Mouse (Mus musculus) large intestine, adult 2 months (tissue): ENCODE measurements around the gene Rbms2. TPM values are rescaled to one million over a fixed set of nuclear protein-coding genes. Genes with fewer than 3 reads are reported as not detected.

Experiments used
- polyA plus RNA-seq: library from polyadenylated mRNA; depleted of rRNA; stranded (reverse); fragments of >200 nt; gene quantifications from 2 replicates; pipeline ENCODE4 v1.2.3, GENCODE M21; 2012; rRNA removed

Rbms2 gene
- polyA plus RNA-seq, 1 experiment, result 33.1 TPM

Other genes starting within 250 kb of the Rbms2 start
- gene Hsd17b6, start 172.7 kb downstream of the Rbms2 start, polyA plus RNA-seq, result 3.7 and 60.7 TPM in 2 replicates
- 6.6 and 8.8 TPM in 2 replicates for gene Prim1, start 165.1 kb downstream of the Rbms2 start, polyA plus RNA-seq
- 170 and 205 TPM in 2 replicates for gene Naca, start 144.7 kb downstream of the Rbms2 start, polyA plus RNA-seq
- gene Ptges3, start 121.3 kb downstream of the Rbms2 start, polyA plus RNA-seq, result 23.0 and 23.4 TPM in 2 replicates
- 3,352 and 4,281 TPM in 2 replicates for gene Atp5b, start 97.0 kb downstream of the Rbms2 start, polyA plus RNA-seq
- gene Baz2a, start 88.7 kb downstream of the Rbms2 start, polyA plus RNA-seq, result 22.7 and 36.6 TPM in 2 replicates
- 2.0 and 3.3 TPM in 2 replicates for gene Gls2, start 14.2 kb upstream of the Rbms2 start, polyA plus RNA-seq
- 17.7 and 20.9 TPM in 2 replicates for gene Spryd4, start 31.5 kb upstream of the Rbms2 start, polyA plus RNA-seq
- not detected in 2 replicates for gene Mip, start 45.5 kb upstream of the Rbms2 start, polyA plus RNA-seq
- gene Timeless, start 51.8 kb upstream of the Rbms2 start, polyA plus RNA-seq, result 5.7 TPM in 2 replicates
- 0.11 and 0.12 TPM in 2 replicates for gene Apon, start 73.8 kb upstream of the Rbms2 start, polyA plus RNA-seq
- gene Apof, start 88.4 kb upstream of the Rbms2 start, polyA plus RNA-seq, result 0.08 and 0.16 TPM in 2 replicates
- gene Stat2, start 90.3 kb upstream of the Rbms2 start, polyA plus RNA-seq, result 18.9 and 36.4 TPM in 2 replicates
- 0.12 TPM in 1 of 2 replicates, not detected in the other for gene Il23a, start 118.5 kb upstream of the Rbms2 start, polyA plus RNA-seq
- 16.7 and 28.0 TPM in 2 replicates for gene Pan2, start 123.0 kb upstream of the Rbms2 start, polyA plus RNA-seq
- 77.0 and 89.7 TPM in 2 replicates for gene Cnpy2, start 142.2 kb upstream of the Rbms2 start, polyA plus RNA-seq
- 361 and 585 TPM in 2 replicates for gene Cs, start 157.4 kb upstream of the Rbms2 start, polyA plus RNA-seq
- gene Coq10a, start 188.7 kb upstream of the Rbms2 start, polyA plus RNA-seq, result 22.0 and 27.1 TPM in 2 replicates
- gene Ankrd52, start 196.8 kb upstream of the Rbms2 start, polyA plus RNA-seq, result 17.6 and 22.9 TPM in 2 replicates
- gene Slc39a5, start 220.9 kb upstream of the Rbms2 start, polyA plus RNA-seq, result 209 and 267 TPM in 2 replicates
- gene Nabp2, start 231.2 kb upstream of the Rbms2 start, polyA plus RNA-seq, result 35.6 and 39.4 TPM in 2 replicates
- gene Rnf41, start 231.4 kb upstream of the Rbms2 start, polyA plus RNA-seq, result 18.3 and 20.4 TPM in 2 replicates